Mouse (Mus musculus) right cerebral cortex, postnatal 36 days (tissue): ENCODE data around the gene Orm3.

ENCODE experiments used
- DNase-seq, 2 experiments: peaks; one replicate each; pipeline ENCODE4 v3.0.0; 2022; ENCODE audit warnings: low spot score in 2 of 2, mixed read lengths in 1 of 2

Orm3 gene

DNA sequence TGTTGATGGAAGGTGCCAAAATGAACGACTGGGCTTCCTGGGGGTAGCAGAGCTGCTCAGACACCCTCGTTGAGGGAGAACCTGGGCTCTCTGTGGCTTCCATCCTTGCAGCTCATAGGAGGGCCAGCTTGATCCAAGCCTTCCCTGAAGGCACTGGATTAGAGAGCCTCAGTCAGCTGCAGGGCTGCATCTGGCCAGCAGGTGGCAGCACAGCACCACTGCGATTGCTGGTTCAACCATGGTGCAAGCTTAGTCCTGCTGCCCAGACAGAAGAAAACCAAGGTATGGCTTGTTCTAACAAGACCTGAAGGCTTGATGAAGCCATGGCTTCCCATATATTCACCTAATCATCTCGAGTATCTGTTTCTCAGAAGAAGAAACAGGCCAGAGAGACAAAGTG, 12.6 kb downstream of the Orm3 start:
- DNase-seq, result peak; percentile 77 to 84

DNA sequence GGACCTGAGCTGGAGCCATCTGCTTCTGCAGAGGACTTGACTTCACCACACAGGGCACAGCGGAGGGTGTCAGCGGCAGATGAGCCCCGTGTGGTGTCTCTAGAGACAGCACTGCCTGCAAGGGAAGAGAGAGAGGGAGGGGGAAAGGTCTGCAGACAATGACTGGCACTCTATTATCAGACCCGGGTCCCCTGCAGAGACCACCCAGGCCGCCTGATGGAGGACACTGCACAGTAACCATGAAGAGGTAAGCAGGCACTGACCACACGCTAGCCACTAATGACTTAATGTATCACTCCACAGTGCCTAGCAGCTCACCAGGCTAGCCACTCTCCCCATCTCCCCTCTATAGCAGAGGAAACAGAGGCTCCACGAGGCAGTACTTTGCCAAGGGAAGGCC, 14.9 kb downstream of the Orm3 start:
- no peak for DNase-seq

DNA sequence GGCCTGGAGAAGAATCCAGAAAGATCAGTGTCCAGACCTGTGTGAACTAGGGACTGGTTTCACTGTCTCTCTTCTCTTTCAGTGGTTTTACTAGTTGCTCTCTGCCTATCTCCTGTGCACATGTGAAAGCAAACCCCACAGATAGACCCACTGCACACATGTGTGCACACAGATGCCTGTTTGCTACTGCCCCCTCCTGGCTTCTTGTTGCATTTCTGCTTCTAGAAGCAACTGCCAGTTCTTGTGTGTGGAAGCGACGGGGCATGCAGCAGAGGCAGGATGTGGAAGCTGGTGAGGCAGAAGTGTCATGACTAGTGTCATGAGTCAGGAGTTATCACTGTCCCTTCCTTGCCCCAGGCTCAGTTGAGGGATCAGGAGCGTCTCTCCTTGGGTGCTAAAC, 15.9 kb downstream of the Orm3 start:
- DNase-seq, result no peak

DNA sequence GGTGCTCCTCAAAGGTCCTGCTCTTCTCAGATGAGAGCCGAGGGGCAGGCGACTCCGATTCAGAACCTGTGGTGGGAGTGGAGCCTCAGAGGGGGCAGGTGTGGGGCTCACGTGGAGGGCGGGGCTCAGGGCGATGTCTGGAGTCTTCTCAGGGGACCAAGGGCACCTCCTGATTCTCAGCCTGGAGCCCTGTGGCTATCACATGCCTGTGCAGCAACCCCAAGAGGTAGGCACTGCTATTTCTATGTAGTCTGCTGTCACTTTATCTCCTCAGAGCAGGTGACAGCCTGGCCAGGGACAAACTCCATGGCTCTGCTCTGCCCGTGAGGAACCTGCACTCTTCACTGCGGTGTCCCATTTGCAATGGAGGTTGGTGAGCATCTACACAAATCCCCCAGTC, 17.4 kb downstream of the Orm3 start:
- DNase-seq, result no peak

DNA sequence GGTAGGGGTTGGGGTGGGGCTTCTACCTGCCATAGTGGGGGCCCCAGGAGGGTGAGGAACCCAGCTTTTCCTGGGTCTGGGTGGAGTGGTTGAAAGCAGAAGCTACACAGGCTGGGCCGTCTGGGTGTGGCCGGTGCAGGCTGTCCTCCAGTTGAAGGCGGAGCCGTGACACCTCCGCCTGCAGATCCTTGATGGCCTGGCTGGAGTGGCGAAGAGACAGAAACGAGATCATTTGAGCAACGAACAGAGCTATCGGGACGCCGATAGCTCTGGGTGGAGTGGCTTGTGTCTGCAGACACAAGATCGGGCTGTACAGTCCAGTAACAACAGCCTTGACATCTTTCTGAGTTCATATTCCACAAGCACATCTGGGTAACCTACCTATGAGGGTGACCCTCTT, 18.4 kb downstream of the Orm3 start:
- no peak for DNase-seq

DNA sequence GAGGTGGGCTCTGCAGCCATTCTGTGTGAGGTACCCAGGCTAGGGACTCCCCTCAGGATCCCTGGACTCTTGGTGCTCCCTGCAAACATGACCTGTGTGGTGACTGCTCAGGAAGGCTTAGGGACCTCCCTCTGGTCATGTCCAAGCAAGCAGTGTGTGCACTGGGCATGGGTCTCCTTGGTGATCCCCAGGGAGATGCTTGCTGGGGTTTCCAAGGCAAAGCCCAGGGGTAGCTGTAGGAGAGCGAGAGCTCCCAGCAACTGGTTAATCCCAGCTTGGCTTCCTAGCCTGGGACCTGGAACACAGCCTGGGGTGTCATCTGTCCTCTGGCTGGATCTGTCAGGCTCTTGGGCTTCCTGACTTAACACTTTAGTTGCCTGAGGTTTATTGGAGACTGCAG, 19.4 kb downstream of the Orm3 start:
- DNase-seq, result no peak

DNA sequence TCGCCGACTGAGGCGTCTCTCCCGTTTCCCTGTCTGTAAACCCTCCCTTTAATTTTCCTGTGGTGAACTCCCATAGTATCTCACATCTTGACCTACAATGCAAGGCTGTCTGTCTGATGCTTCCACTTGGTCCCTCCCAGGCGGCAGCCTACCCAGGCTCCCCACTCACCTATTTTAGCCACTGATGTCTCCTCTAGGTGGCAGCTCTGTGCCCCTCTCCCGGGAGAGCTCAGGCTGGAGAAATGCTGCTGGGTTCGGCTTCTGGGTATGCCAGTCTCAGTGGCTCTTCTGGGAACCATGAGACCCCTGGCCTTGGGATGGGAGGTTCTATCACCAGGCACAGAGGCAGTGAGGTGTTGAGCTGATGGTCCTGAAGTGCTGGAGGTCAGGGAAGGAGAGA, 21.5 kb downstream of the Orm3 start:
- no peak for DNase-seq

DNA sequence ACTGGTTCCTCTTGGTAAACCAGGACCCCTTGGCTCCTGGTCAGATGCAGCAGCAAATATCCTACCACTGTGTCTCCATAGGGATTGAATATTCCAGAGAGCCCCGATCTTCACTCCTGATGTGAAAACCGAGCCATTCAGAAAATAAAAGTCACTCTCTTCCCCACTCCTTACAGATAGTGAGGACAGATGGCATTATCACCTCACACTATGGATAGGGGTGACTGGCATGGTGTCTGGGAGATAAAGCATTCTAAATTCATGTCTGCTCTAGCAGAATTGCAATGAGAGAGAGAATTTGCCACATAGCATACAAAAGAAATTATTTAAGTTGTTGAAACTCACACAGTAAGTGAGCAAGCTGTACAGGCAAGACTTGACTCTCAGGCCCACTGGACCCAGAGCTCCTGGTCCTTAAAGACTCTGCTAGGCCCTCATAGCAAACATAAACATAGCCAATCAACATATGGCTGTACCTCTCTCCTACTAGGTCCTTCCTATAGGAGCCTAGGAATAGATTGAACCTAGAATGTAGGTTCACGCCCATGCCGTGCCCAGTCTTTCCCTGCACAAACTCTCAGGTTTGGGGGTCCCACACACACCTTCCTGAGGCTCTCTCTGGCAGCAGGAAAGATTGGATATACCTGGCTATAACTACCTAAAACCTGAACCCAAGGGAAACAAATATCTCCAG, 26.9 kb downstream of the Orm3 start:
- no peak for DNase-seq

DNA sequence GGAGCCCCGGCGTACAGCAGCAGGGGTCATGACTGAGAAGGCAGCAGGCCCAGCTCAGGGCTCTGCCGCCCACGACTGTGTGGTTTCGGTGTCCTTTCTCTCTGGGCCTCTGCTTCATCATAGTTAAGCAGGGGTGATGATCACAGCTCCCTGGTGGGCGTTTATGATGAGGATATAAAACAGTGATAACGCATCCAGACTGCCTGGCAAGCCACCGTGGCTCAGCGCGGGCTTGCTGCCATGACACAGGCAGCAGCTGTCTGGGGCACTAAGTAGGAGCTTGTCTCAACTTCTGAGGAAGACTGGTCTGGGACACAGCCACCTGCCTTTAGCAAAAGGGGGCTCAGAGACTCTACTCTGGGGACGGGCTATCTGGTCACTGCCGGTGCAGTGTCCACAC, 27.5 kb downstream of the Orm3 start:
- no peak for DNase-seq

DNA sequence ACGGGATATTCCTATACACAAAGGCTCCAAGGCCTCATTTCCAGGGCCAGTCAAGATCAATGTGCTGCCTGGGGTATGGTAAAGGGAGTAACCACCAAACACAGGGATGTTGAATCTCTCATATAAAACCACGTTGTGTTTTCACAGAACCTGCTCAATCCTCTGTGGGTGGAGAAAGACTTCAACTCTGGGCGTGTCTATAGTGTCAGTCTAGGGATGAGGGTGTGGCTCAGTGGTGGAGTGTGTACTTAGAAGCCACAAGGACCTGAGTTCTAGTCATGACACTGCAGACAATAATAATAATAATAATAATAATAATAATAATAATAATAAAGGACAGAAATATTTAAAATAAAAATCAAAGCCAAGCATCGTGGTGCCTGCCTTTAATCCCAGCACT, 28.3 kb downstream of the Orm3 start:
- no peak for DNase-seq

DNA sequence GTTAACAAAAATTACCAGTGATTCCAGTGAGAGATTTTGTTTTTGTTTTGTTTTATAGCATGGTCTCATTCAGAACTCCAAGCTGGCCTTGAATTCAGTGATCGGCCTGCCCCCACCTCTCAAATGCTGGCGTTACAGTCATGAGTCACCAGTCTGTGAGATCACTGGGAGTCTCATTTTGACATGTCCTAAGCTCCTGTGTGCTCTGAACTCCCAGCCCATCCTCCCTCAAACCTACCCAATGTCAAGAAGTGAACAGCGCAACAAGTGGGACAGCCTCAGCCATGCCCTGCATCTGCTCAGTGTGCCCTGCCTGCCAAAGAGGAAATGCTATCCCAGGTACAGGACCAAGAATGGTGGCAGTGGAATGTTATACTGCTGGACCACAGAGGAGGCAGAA, 29.3 kb downstream of the Orm3 start:
- DNase-seq, result no peak

DNA sequence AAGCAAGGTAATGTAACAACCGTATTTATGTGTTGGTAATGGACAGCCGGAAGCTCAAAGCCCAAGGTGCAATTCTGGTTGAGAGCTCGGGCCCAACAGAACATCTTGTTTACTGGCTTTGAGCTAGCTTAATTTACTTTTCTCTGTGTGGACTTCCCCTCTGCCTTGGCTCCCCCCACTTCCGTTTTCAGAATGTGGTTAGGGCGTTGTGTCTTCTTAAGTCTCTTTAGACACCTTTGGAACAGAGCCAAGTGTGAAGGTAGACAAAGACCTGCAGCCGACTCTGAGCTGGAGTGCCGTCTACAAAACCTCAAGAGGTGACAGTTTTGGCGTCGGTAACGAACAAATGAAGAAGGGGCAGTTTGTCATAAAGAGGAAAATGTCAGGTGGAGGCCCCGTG, 29.8 kb downstream of the Orm3 start:
- DNase-seq, result no peak

DNA sequence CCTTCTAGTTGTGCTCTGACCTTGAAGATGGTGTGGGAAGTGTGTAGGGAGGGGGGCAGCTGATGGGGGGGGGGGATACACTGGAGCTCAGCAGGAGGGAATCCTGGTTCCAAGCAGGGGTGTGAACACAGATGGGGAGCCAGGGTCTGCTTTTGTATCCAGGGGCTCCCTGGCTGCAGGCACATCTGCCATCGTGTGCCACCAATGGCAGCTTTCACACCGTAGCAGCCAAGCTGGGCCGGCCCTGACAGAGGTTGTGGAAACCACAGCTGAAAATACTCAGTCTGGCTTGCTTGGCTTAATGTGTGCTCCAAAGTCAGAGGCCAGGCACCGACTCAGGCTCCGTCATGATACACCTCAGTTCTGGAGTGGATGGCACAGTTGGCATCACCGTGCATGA, 32.1 kb downstream of the Orm3 start:
- no peak for DNase-seq

DNA sequence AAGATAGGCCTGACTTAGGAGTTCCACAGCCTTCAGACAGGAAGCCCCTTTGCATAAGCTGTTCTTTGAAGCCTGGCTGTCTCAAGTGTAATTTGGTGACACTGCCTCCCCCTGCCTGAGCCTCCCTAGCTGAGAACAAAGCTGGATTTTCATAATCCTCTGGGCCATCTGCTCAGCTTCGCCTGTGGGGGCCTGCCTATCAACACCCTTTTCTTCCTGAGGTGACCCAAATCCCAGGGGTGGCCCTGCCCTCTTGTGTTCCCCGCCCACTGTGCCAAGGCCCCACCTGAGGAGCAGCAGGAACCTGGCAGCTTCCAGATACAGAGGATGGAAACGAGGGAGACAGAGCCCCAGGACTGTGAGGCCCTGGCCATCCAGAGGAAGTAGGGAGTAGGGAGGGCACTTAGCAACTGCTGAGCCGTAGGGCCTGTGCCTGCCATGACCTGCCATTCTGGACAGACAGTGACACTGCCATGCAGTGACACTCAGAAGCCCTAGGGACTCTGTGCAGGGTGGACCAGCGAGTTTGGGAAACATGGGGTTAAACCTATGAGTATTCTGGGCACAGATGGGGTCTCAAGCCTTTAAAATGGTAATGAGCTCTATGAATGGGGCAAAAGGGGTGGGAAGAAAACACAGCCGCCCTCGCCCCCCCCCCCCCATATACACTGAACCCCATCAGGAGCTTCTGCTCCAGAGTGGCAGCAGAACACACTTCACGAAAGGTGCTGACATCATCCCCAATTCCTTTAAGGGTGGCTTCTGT, 33.3 kb downstream of the Orm3 start:
- no peak for DNase-seq

DNA sequence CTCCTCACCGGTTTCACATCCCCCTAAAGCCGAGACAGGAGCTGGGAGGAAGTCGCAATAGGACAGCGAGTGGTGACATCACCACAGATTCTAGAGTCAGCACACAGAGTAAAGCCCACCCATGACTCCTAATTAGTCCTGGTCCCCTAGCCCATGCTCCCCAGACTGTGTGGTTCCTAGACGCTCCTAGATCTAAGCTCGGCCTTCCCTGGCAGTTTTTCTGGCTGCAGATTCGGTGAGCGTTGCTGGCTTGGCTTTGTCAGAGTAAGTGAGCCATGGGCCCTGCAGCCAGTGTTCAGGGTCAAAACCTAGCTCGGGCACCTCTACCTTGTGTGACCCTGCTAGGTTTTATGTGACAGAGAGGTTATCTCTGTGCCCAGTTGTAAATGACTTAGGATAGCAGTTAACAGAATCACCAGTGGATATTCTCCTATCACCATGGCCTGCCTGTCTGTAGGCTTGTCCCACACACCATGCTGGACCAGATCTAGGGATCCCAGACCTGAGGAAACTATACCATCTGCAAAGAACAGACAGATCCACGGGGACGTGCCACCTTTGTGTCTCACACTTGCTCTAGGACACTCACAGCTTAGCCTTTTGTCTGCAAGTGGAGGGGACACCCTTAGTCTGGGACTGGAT, 34.0 kb downstream of the Orm3 start:
- DNase-seq, result no peak

DNA sequence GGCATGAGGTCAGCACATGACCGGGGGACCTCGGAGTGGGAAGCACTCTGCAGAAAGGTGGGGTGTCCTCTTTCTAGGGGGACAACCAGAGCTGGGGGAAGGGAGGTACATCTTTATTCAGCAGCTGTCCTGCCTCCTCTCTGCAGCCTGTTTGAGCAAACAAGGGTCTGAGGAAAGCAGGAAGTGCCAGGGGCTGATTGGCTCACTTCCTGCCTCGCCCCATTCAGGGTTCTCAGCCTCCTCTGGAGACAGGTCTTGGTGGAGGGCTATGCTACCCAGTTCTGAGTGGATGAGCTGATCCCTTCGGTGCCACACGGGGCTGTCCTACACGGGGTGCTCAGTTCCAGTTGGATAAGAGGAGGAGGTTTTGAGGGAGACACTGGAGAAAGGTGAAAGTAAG, 35.4 kb downstream of the Orm3 start:
- DNase-seq, result no peak

DNA sequence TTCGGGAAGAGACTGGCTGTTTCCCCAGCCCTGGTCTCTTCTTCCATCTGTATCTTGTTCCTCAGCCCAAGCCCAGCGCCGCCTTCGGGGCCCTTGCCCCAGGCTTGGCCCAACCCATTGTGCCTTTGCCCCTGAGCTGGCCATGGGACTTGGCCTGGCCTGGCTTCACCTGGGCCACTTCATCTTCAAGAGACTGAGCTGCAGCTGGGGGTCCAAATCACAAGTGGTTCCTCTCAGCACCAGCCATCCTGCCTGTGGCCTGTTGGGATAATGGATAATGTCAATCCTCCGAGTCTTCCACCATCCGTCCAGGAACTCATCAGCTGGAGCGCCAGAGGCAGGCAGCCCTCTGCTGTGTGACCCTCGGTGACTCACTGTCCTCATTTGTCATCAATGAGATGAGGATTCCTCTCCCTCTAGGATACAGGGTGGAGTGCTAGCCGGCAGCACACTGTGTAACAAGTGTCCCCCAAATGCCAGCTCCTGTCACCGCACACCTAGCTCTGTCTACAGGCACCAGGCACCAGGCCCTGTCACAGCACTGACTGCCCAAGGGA, 42.1 kb downstream of the Orm3 start:
- no peak for DNase-seq

DNA sequence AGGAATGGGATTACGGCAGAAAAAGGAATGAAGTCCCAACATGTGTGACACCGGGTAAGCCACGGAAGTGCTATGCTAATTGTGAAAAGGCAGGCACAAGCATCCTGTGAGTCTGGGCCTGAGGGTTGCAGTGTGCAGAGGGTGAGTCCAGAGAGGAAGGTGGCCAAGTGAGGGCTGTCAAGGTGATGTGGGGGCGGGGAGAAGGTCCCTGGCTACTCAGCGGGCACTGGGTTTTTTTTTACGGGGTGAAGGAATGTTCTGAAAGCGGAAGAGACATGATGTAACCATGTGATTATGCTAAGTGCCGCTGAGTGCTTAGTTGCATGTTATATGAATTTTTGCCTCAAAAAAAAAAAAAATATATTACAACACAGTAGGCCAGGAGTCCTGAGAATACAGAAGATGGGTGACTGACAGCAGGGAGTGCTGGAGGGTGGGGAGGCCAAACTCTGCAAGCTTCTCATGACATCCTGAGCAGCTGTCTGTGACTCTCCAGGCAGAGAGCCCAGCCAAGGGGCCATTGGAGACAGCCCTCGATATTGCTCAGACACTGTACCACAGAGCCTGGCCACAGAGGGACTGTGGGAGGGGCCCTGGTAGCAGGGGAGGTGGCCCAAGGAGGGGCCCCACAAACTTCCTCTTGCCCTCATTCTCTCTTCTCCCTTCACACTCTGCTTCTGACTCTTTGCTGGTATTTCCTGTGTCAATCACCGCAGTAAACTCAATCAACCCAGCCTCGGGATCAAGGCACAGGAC, 43.1 kb downstream of the Orm3 start:
- no peak for DNase-seq

DNA sequence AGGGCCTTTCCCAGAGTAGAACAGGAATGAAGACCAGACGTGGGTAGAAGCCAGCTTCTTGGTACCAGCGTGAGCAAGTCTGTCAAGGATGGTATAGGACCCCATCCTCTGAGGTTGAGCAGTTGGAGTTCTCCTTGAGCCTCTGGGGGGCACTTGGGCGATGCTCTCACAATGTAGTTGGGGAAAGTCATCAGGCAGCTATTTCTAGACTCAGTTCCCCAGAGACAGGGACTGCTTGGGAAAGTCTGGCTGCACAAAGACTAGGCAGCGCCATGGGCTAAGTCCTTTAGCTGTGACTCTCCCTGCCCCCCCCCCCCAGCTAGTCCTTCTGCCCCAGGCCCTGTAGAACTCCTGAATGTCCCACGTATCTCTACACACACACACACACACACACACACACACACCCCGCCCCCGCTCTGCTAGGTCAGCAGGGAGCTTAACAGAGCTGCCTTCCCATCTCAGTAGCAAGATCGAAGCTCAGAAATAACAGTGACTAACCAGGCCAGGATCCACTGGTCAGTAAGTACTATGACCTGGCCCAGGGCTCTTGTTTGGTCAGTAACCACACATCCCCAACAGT, 43.8 kb downstream of the Orm3 start:
- no peak for DNase-seq

DNA sequence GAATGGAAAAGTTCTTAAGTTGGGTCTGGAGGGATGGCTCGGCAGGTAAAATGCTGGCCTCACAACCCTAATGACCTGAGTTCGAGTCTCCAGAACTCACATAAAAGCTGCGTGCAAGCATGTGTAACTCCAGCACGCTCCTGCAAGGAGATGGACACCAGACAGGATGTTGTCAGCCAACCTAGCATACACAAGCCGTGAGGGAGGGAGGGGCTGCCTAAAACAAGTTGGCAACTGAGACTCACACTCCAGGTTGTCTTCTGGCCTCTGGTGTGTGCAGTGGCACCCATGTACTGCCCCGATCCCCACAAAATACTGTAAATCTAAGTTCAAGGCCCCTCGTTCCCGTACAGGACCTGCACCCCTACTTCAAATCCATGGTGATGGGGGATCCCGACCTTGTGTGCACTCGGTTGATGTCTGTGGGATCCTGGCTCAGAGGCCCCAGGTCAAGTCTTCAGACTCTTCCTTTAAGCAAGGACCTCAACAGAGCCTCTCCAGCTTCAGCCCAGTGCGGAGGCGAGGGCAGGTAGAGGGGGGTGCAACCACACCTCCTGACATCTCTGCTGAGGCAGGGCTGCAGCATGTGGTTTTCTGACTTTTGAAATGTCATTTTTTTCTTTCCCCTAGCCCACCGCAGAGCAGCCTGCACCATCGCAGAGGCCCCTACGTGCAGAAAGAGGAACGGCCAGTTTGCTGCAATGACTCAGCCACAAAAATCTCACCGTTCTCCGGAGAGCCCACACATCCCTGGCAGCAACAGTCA, 44.8 kb downstream of the Orm3 start:
- no peak for DNase-seq

DNA sequence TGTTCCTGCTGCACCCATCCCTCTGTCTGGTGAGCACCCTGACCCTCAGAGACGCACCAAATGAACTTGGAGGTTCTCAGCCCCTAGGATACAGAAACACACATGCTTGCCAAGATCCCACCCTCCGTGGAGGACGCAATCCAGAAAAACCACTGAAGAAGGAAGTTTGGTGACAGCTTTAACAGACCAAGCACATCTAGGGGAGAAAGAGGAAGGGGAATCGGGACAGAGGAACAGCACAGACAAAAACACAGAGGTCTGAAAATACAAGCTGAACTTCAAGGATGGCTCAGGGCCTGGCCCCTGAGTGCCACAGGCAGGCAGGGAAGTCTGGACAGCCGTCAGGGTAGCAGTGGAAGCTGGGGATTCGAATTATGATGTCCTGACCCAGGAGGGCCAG, 45.7 kb downstream of the Orm3 start:
- no peak for DNase-seq
